Mouse (Mus musculus): ENCODE measurements at regions not wholly inside any gene's neighbourhood (a gene's known extent, or its start where the extent isn't known, plus 50 kb on each side); places are given as distances from the start of the nearest gene placed in this dataset.

- no peak for ATAC-seq (replicated peaks in 1 of 2; ENCODE audit: insufficient read depth in 1 of 2, low FRiP score in 2 of 2, low TSS enrichment in 1 of 2, low read depth in 1 of 2, poor library complexity in 2 of 2, severe bottlenecking in 2 of 2)
Measured at GRCm38 (mm10) chr13:82971722-82972121, 532.1 kb upstream of the Mef2c start.

- no peak for ATAC-seq (replicated peaks in 1 of 2; ENCODE audit: insufficient read depth in 1 of 2, low FRiP score in 2 of 2, low TSS enrichment in 1 of 2, low read depth in 1 of 2, poor library complexity in 2 of 2, severe bottlenecking in 2 of 2)
Measured at GRCm38 (mm10) chr13:82974210-82974811, 529.5 kb upstream of the Mef2c start.

- ATAC-seq (replicated peaks in 1 of 2; ENCODE audit: insufficient read depth in 1 of 2, low FRiP score in 2 of 2, low TSS enrichment in 1 of 2, low read depth in 1 of 2, poor library complexity in 2 of 2, severe bottlenecking in 2 of 2): 0 out of 4 replicates have a peak, but pooled peaks have one; percentile 21 to 32
Measured at GRCm38 (mm10) chr13:83001118-83001517, 502.7 kb upstream of the Mef2c start.

- no peak for ATAC-seq (replicated peaks in 1 of 2; ENCODE audit: insufficient read depth in 1 of 2, low FRiP score in 2 of 2, low TSS enrichment in 1 of 2, low read depth in 1 of 2, poor library complexity in 2 of 2, severe bottlenecking in 2 of 2)
Measured at GRCm38 (mm10) chr13:83016686-83017085, 487.1 kb upstream of the Mef2c start.

- ATAC-seq (replicated peaks in 1 of 2; ENCODE audit: insufficient read depth in 1 of 2, low FRiP score in 2 of 2, low TSS enrichment in 1 of 2, low read depth in 1 of 2, poor library complexity in 2 of 2, severe bottlenecking in 2 of 2): peak; percentile 53 to 69
Measured at GRCm38 (mm10) chr13:83020829-83021228, 483.0 kb upstream of the Mef2c start.

GRCm38 (mm10) chr13:83023972-83024371 lies 479.9 kb upstream of the Mef2c start:
- no peak for ATAC-seq (replicated peaks in 1 of 2; ENCODE audit: insufficient read depth in 1 of 2, low FRiP score in 2 of 2, low TSS enrichment in 1 of 2, low read depth in 1 of 2, poor library complexity in 2 of 2, severe bottlenecking in 2 of 2)

- ATAC-seq (replicated peaks in 1 of 2; ENCODE audit: insufficient read depth in 1 of 2, low FRiP score in 2 of 2, low TSS enrichment in 1 of 2, low read depth in 1 of 2, poor library complexity in 2 of 2, severe bottlenecking in 2 of 2): no peak
Measured at GRCm38 (mm10) chr13:83035962-83036361, 467.9 kb upstream of the Mef2c start.

GRCm38 (mm10) chr13:83041506-83041905 lies 462.3 kb upstream of the Mef2c start:
- ATAC-seq (replicated peaks in 1 of 2; ENCODE audit: insufficient read depth in 1 of 2, low FRiP score in 2 of 2, low TSS enrichment in 1 of 2, low read depth in 1 of 2, poor library complexity in 2 of 2, severe bottlenecking in 2 of 2): no peak

GRCm38 (mm10) chr13:83045516-83045915 lies 458.3 kb upstream of the Mef2c start:
- no peak for ATAC-seq (replicated peaks in 1 of 2; ENCODE audit: insufficient read depth in 1 of 2, low FRiP score in 2 of 2, low TSS enrichment in 1 of 2, low read depth in 1 of 2, poor library complexity in 2 of 2, severe bottlenecking in 2 of 2)

- ATAC-seq (replicated peaks in 1 of 2; ENCODE audit: insufficient read depth in 1 of 2, low FRiP score in 2 of 2, low TSS enrichment in 1 of 2, low read depth in 1 of 2, poor library complexity in 2 of 2, severe bottlenecking in 2 of 2): no peak
Measured at GRCm38 (mm10) chr13:83045970-83046369, 457.9 kb upstream of the Mef2c start.

- no peak for ATAC-seq (replicated peaks in 1 of 2; ENCODE audit: insufficient read depth in 1 of 2, low FRiP score in 2 of 2, low TSS enrichment in 1 of 2, low read depth in 1 of 2, poor library complexity in 2 of 2, severe bottlenecking in 2 of 2)
Measured at GRCm38 (mm10) chr13:83046571-83047123, 457.2 kb upstream of the Mef2c start.

GRCm38 (mm10) chr13:83055865-83056264 lies 448.0 kb upstream of the Mef2c start:
- peak; percentile 66 to 73; a peak in 3 of 4 replicates for ATAC-seq (replicated peaks in 1 of 2; ENCODE audit: insufficient read depth in 1 of 2, low FRiP score in 2 of 2, low TSS enrichment in 1 of 2, low read depth in 1 of 2, poor library complexity in 2 of 2, severe bottlenecking in 2 of 2)

- ATAC-seq (replicated peaks in 1 of 2; ENCODE audit: insufficient read depth in 1 of 2, low FRiP score in 2 of 2, low TSS enrichment in 1 of 2, low read depth in 1 of 2, poor library complexity in 2 of 2, severe bottlenecking in 2 of 2): no peak
Measured at GRCm38 (mm10) chr13:83056415-83056814, 447.4 kb upstream of the Mef2c start.

GRCm38 (mm10) chr13:83064727-83065126 lies 439.1 kb upstream of the Mef2c start:
- ATAC-seq (replicated peaks in 1 of 2; ENCODE audit: insufficient read depth in 1 of 2, low FRiP score in 2 of 2, low TSS enrichment in 1 of 2, low read depth in 1 of 2, poor library complexity in 2 of 2, severe bottlenecking in 2 of 2): peak; percentile 89 to 90

- ATAC-seq (replicated peaks in 1 of 2; ENCODE audit: insufficient read depth in 1 of 2, low FRiP score in 2 of 2, low TSS enrichment in 1 of 2, low read depth in 1 of 2, poor library complexity in 2 of 2, severe bottlenecking in 2 of 2): no peak
Measured at GRCm38 (mm10) chr13:83065201-83065600, 438.6 kb upstream of the Mef2c start.

- peak; percentile 54 to 70 for ATAC-seq (replicated peaks in 1 of 2; ENCODE audit: insufficient read depth in 1 of 2, low FRiP score in 2 of 2, low TSS enrichment in 1 of 2, low read depth in 1 of 2, poor library complexity in 2 of 2, severe bottlenecking in 2 of 2)
Measured at GRCm38 (mm10) chr13:83066115-83066753, 437.6 kb upstream of the Mef2c start.

- no peak for ATAC-seq (replicated peaks in 1 of 2; ENCODE audit: insufficient read depth in 1 of 2, low FRiP score in 2 of 2, low TSS enrichment in 1 of 2, low read depth in 1 of 2, poor library complexity in 2 of 2, severe bottlenecking in 2 of 2)
Measured at GRCm38 (mm10) chr13:83067496-83067895, 436.3 kb upstream of the Mef2c start.

- no peak for ATAC-seq (replicated peaks in 1 of 2; ENCODE audit: insufficient read depth in 1 of 2, low FRiP score in 2 of 2, low TSS enrichment in 1 of 2, low read depth in 1 of 2, poor library complexity in 2 of 2, severe bottlenecking in 2 of 2)
Measured at GRCm38 (mm10) chr13:83068588-83068987, 435.2 kb upstream of the Mef2c start.

GRCm38 (mm10) chr13:83069293-83069692 lies 434.5 kb upstream of the Mef2c start:
- ATAC-seq (replicated peaks in 1 of 2; ENCODE audit: insufficient read depth in 1 of 2, low FRiP score in 2 of 2, low TSS enrichment in 1 of 2, low read depth in 1 of 2, poor library complexity in 2 of 2, severe bottlenecking in 2 of 2): no peak
